Comparison of ENCODE assay signal across 8 mouse cellular contexts in genomic region chr4:108619165-108619564, GRCm38 (mm10). TPM values are rescaled to one million over a fixed set of nuclear protein-coding genes. Genes with fewer than 3 reads are reported as not detected.
A peak's percentile ranks its signal among the peaks of the same experiment; 100 is the strongest.
DNase-seq lines count a peak whose midpoint lies in the region; ATAC-seq lines count a peak whose summit lies in the region.

No protein-coding gene starts in this region.

- H3K27me3 ChIP-seq in heart, embryonic 11.5 days (ENCODE audit: control insufficient read depth, insufficient read depth, low read length), result no peaks in the 10 kb centered on the region
- H3K27me3 ChIP-seq in embryonic facial prominence, embryonic 11.5 days (ENCODE audit: control insufficient read depth, insufficient read depth, low read length), result no peaks in the 10 kb centered on the region
- no peaks in the 10 kb centered on the region for H3K27me3 ChIP-seq in hindbrain, embryonic 13.5 days
- H3K27me3 ChIP-seq in lung, embryonic 15.5 days, result no peaks in the 10 kb centered on the region

- H3K4me1 ChIP-seq in heart, embryonic 11.5 days (ENCODE audit: control insufficient read depth, insufficient read depth, low read length), result peaks cover 11% of the 10 kb centered on the region
- no peaks in the 10 kb centered on the region for H3K4me1 ChIP-seq in embryonic facial prominence, embryonic 11.5 days (ENCODE audit: control insufficient read depth, insufficient read depth, low read length)
- peaks cover 21% of the 10 kb centered on the region for H3K4me1 ChIP-seq in hindbrain, embryonic 13.5 days (replicated peaks)
- peaks cover 19% of the 10 kb centered on the region for H3K4me1 ChIP-seq in lung, embryonic 15.5 days

- H3K36me3 ChIP-seq in heart, embryonic 11.5 days (ENCODE audit: control insufficient read depth, insufficient read depth, low read length), result no peaks in the 10 kb centered on the region
- H3K36me3 ChIP-seq in embryonic facial prominence, embryonic 11.5 days (replicated peaks; ENCODE audit: control insufficient read depth, insufficient read depth, low read depth, low read length), result no peaks in the 10 kb centered on the region
- peaks cover 12% of the 10 kb centered on the region; the same call in 1 of the 2 replicates for H3K36me3 ChIP-seq in hindbrain, embryonic 13.5 days
- peaks cover 3% of the 10 kb centered on the region; the same call in 1 of the 2 replicates for H3K36me3 ChIP-seq in lung, embryonic 15.5 days

- H3K9me3 ChIP-seq in heart, embryonic 11.5 days (replicated peaks; ENCODE audit: control insufficient read depth, low read length), result no peaks in the 10 kb centered on the region
- no peaks in the 10 kb centered on the region for H3K9me3 ChIP-seq in embryonic facial prominence, embryonic 11.5 days (replicated peaks; ENCODE audit: control insufficient read depth, low read length)
- H3K9me3 ChIP-seq in hindbrain, embryonic 13.5 days, result no peaks in the 10 kb centered on the region
- no peaks in the 10 kb centered on the region for H3K9me3 ChIP-seq in lung, embryonic 15.5 days

- ATAC-seq in heart, embryonic 11.5 days (replicated peaks; ENCODE audit: insufficient number of reproducible peaks, low FRiP score, low TSS enrichment), result no peak; the same call in 1 of the 2 replicates
- peak; percentile 18 for ATAC-seq in CD4-positive, CD25-positive, alpha-beta regulatory T cell, adult 4 months
- ATAC-seq in embryonic facial prominence, embryonic 11.5 days (replicated peaks; ENCODE audit: insufficient number of reproducible peaks, low FRiP score, low TSS enrichment, low read depth), result peak; percentile 61
- peak; percentile 62 for ATAC-seq in hindbrain, embryonic 13.5 days (ENCODE audit: low FRiP score)
- ATAC-seq in lung, embryonic 15.5 days (ENCODE audit: borderline replicate concordance, extremely low read depth, low FRiP score, low TSS enrichment), result peak; percentile 30

- DNase-seq in heart, postnatal 10 days, result no peak
- DNase-seq in embryonic facial prominence, embryonic 11.5 days (ENCODE audit: low spot score), result peak; percentile 56
- DNase-seq in retina, postnatal 7 days (ENCODE audit: low read depth, low spot score), result peak; percentile 9
- DNase-seq in testis, postnatal 10 days (ENCODE audit: low spot score), result no peak

- intact Hi-C loops in heart, postnatal 10 days (cut with DNase I), result loop anchor here (5.0 kb wide), 1 partner anchor 282 kb away; no protein-coding TSS in a partner anchor

- peak overlapping the region; percentile 94 for H3K9ac ChIP-seq in heart, embryonic 11.5 days (ENCODE audit: low read depth, low read length)
- peak overlapping the region; percentile 85 for H3K9ac ChIP-seq in embryonic facial prominence, embryonic 11.5 days (replicated peaks; ENCODE audit: low read length)
- H3K9ac ChIP-seq in hindbrain, embryonic 13.5 days, result peak overlapping the region; percentile 91
- peak overlapping the region; percentile 93 for H3K9ac ChIP-seq in lung, embryonic 15.5 days

- H3K27ac ChIP-seq in heart, embryonic 11.5 days (ENCODE audit: low read depth, low read length), result peak overlapping the region; percentile 81
- peak overlapping the region; percentile 70 for H3K27ac ChIP-seq in embryonic facial prominence, embryonic 11.5 days (replicated peaks; ENCODE audit: low read depth, low read length)
- peak overlapping the region; percentile 95 for H3K27ac ChIP-seq in hindbrain, embryonic 13.5 days
- peak overlapping the region; percentile 90 for H3K27ac ChIP-seq in lung, embryonic 15.5 days

- H3K4me2 ChIP-seq in heart, embryonic 11.5 days, result peak overlapping the region; percentile 96
- H3K4me2 ChIP-seq in embryonic facial prominence, embryonic 11.5 days (ENCODE audit: low read depth, low read length), result peak overlapping the region; percentile 84
- H3K4me2 ChIP-seq in hindbrain, embryonic 13.5 days, result peak overlapping the region; percentile 84
- H3K4me2 ChIP-seq in lung, embryonic 15.5 days, result peak overlapping the region; percentile 84

- 2% methylated on average over 10 of the region's 10 CpGs for WGBS in heart, embryonic 11.5 days (ENCODE audit: insufficient replicate concordance)
- 2% methylated on average over 10 of the region's 10 CpGs for WGBS in embryonic facial prominence, embryonic 11.5 days
- WGBS in hindbrain, embryonic 13.5 days, result 1% methylated on average over 10 of the region's 10 CpGs
- WGBS in lung, embryonic 15.5 days, result 3% methylated on average over 10 of the region's 10 CpGs

- peak overlapping the region; percentile 85 for H3K4me3 ChIP-seq in heart, embryonic 11.5 days (ENCODE audit: low read depth, low read length)
- peak overlapping the region; percentile 56 for H3K4me3 ChIP-seq in embryonic facial prominence, embryonic 11.5 days (ENCODE audit: low read depth, low read length)
- peak overlapping the region; percentile 77 for H3K4me3 ChIP-seq in hindbrain, embryonic 13.5 days
- H3K4me3 ChIP-seq in lung, embryonic 15.5 days, result peak overlapping the region; percentile 88

RNA-seq across cellular contexts. Expression of gene Cc2d1b, which starts 0.6 kb away (rescaled TPM):
- 16.1 and 18.7 TPM in 2 replicates for polyA plus RNA-seq in heart, embryonic 11.5 days (2014; fragmentation: Nextera tagmentation; extraction: Ambion mirVana)
- 10 to 100 TPM; 21.6 to 21.7 TPM for total RNA-seq in heart, postnatal 10 days (2021)
- 10 to 100 TPM; 31.4 to 62.3 TPM for polyA plus RNA-seq in CD4-positive, CD25-positive, alpha-beta regulatory T cell, adult 4 months (2017; shearing (Covaris generic))
- polyA plus RNA-seq in embryonic facial prominence, embryonic 11.5 days (2014; fragmentation: Nextera tagmentation; extraction: Ambion mirVana), result 22.1 and 28.4 TPM in 2 replicates
- 16.2 and 20.1 TPM in 2 replicates for polyA plus RNA-seq in hindbrain, embryonic 13.5 days (2015; fragmentation: Nextera tagmentation; extraction: Ambion mirVana)
- 31.1 and 32.2 TPM in 2 replicates for polyA plus RNA-seq in lung, embryonic 15.5 days (2015; fragmentation: Nextera tagmentation; extraction: Ambion mirVana)

RNA-seq across cellular contexts. Expression of gene Orc1, which starts 39.9 kb away (rescaled TPM):
- 9.0 and 9.3 TPM in 2 replicates for polyA plus RNA-seq in heart, embryonic 11.5 days (2014; fragmentation: Nextera tagmentation; extraction: Ambion mirVana)
- 1 to 10 TPM in 1 of 2 experiments, under 1 TPM in 1; 0.96 to 1.3 TPM for total RNA-seq in heart, postnatal 10 days (2021)
- 1 to 10 TPM; 2.7 to 3.0 TPM for polyA plus RNA-seq in CD4-positive, CD25-positive, alpha-beta regulatory T cell, adult 4 months (2017; shearing (Covaris generic))
- polyA plus RNA-seq in embryonic facial prominence, embryonic 11.5 days (2014; fragmentation: Nextera tagmentation; extraction: Ambion mirVana), result 17.6 and 21.1 TPM in 2 replicates
- polyA plus RNA-seq in hindbrain, embryonic 13.5 days (2015; fragmentation: Nextera tagmentation; extraction: Ambion mirVana), result 1.9 and 3.2 TPM in 2 replicates
- 10.5 and 10.8 TPM in 2 replicates for polyA plus RNA-seq in lung, embryonic 15.5 days (2015; fragmentation: Nextera tagmentation; extraction: Ambion mirVana)

RNA-seq across cellular contexts. Expression of gene Prpf38a, which starts 40.0 kb away (rescaled TPM):
- polyA plus RNA-seq in heart, embryonic 11.5 days (2014; fragmentation: Nextera tagmentation; extraction: Ambion mirVana), result 64.1 and 65.1 TPM in 2 replicates
- 10 to 100 TPM; 28.6 to 28.8 TPM for total RNA-seq in heart, postnatal 10 days (2021)
- polyA plus RNA-seq in CD4-positive, CD25-positive, alpha-beta regulatory T cell, adult 4 months (2017; shearing (Covaris generic)), result 10 to 100 TPM; 64.6 to 64.9 TPM
- polyA plus RNA-seq in embryonic facial prominence, embryonic 11.5 days (2014; fragmentation: Nextera tagmentation; extraction: Ambion mirVana), result 126 and 138 TPM in 2 replicates
- polyA plus RNA-seq in hindbrain, embryonic 13.5 days (2015; fragmentation: Nextera tagmentation; extraction: Ambion mirVana), result 87.9 and 90.1 TPM in 2 replicates
- polyA plus RNA-seq in lung, embryonic 15.5 days (2015; fragmentation: Nextera tagmentation; extraction: Ambion mirVana), result 90.2 and 90.9 TPM in 2 replicates

Comparison
In these comparisons a context has a peak if more than half of its experiments do, and no peak if none do; other contexts are left out.
1. DNase-seq: peak in embryonic facial prominence, embryonic 11.5 days (single experiment) and retina, postnatal 7 days (single experiment); none in heart, postnatal 10 days (0 of 2) and testis, postnatal 10 days (single experiment).
2. Peak in every context shown above with its lines, with median percentiles within 50 percentile points of each other: H3K27ac ChIP-seq, H3K4me2 ChIP-seq, H3K4me3 ChIP-seq and H3K9ac ChIP-seq.